Mouse (Mus musculus) CH12.LX (cell line): ENCODE data around the gene Tmem54.

Experiments
- CHD2 ChIP-seq: IDR thresholded peaks from 2 replicates; pipeline ENCODE4 v1.6.1; 2011; ENCODE audit warnings: low read length, improper control_type of control experiment
- POLR2A ChIP-seq: IDR thresholded peaks from 2 replicates; pipeline ENCODE4 v1.6.1; 2011; ENCODE audit warnings: low read depth, mild to moderate bottlenecking, improper control_type of control experiment, low read length

DNA sequence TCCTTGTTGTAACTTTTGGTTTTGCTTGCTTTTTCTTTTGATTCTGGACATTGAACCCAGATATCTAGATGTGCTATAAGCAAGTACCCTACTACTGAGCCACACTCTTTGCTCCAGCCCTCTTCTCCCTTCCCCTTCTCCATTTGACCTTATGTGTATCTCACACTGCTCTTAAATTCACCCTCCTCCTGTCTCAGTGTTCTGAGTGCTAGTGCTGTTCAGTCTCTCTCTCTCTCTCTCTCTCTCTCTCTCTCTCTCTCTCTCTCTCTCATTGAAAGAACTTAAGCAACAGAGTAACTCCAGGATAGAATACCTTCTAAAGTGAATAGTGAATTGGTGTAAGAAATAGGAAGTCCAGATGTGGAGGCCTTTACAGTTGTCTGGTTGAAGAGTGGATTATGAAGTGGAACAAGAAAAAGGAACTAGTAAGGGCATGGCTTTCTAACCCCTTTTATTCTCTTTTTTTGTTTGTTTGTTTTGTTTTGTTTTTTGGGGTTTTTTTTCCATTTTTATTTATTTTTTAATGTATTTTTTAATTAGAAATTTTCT lies 39.6 kb upstream of the Tmem54 start:
- TF ChIP-seq CHD2, result no peak
- no peak for TF ChIP-seq POLR2A
